Mouse (Mus musculus): Measurements from ENCODE around the gene Ip6k3. TPM values are rescaled to one million over a fixed set of nuclear protein-coding genes. Genes with fewer than 3 reads are reported as not detected.

Ip6k3 gene
- polyA plus RNA-seq, 1 experiment from 2014 or later: 0.22 TPM

DNA sequence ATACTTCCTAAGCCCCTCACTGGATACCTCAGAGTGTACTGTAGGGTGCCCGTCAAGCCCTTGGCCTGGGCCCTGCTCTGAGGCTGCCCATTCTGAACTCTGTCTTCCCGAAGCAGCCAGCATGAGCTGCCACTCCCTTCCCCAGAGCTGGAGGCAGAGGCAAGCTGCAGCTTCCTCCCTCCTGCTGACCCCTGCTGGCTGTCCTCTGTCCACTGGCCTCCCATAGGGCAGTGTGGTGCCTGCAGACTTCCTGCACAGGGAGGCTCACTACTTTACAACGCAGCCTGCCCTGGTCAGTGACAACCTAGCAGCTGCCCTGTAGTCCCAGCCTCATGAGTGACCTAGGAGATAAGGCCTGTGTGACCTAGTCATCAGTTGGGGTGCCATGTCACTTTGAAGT, 14.1 kb upstream of the Ip6k3 start:
- Histone ChIP-seq H3K4me2 (no peak overlapping the region), H3K4me1 (replicated peaks) (peaks cover 56% of the 10 kb centered on the region), H3K9me3 (replicated peaks) (no peaks in the 10 kb centered on the region; the same call in 1 of the 2 replicates), H3K36me3 (replicated peaks) (no peaks in the 10 kb centered on the region), H3K27me3 (no peaks in the 10 kb centered on the region; the same call in 1 of the 2 replicates), H3K4me3 (replicated peaks) (no peak overlapping the region), H3K27ac (replicated peaks) (no peak overlapping the region), H3K9ac (no peak overlapping the region)
- WGBS (ENCODE audit: insufficient replicate concordance): 34% methylated on average over 3 of the region's 3 CpGs
- no peak for ATAC-seq (ENCODE audit: insufficient read depth)

- WGBS (ENCODE audit: insufficient replicate concordance): 49% methylated on average over 12 of the region's 12 CpGs
- H3K27ac ChIP-seq (replicated peaks): no peak overlapping the region
- H3K27me3 ChIP-seq: no peaks in the 10 kb centered on the region; the same call in 1 of the 2 replicates
- no peaks in the 10 kb centered on the region for H3K36me3 ChIP-seq (replicated peaks)
- no peaks in the 10 kb centered on the region; the same call in 1 of the 2 replicates for H3K9me3 ChIP-seq (replicated peaks)
- H3K4me2 ChIP-seq: no peak overlapping the region
- H3K4me1 ChIP-seq (replicated peaks): peaks cover 58% of the 10 kb centered on the region
- H3K9ac ChIP-seq: no peak overlapping the region
- ATAC-seq (ENCODE audit: insufficient read depth): no peak
- H3K4me3 ChIP-seq (replicated peaks): no peak overlapping the region
Observed at GRCm38 (mm10) chr17:27179681-27180280, 12.2 kb upstream of the Ip6k3 start.

DNA sequence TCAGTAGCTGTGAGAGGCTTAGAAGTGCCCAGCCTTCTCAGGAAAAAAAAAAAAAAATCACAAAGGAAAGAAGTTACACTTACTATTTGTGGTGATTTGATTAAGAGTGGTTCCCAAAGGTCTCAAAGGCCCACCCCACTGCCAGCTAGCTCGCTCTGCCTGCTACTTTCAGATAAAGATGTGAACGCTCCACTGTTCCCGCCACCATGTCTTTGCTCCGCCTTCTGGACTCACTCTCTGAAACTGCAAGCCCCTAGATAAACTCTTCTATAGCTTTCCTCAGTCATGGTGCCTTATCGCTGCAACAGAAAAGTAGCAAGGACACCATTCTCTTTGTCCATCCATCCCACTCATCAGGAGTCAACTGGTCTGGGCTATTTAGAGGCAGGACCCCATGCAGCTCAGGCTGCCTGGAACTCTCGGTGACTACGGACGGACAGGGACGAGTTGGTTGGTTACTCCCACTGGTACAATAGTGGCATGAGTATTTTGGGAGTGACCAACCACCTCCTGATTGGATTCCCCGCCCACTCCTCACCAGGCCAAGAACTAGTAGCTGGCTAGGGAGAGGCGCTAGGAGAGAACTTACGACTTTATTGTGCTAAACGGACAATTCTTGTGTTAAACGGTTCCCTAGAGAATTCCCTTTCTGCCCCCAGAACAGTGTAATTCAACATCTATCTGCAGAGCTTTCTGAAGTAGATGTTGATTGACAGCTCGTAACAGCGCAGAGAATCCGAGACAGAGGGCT, 11.0 kb upstream of the Ip6k3 start:
- Histone ChIP-seq H3K9ac (no peak overlapping the region), H3K27me3 (no peaks in the 10 kb centered on the region; the same call in 1 of the 2 replicates), H3K4me2 (no peak overlapping the region), H3K4me3 (replicated peaks) (no peak overlapping the region), H3K9me3 (replicated peaks) (no peaks in the 10 kb centered on the region; the same call in 1 of the 2 replicates), H3K4me1 (replicated peaks) (peaks cover 57% of the 10 kb centered on the region), H3K36me3 (replicated peaks) (no peaks in the 10 kb centered on the region), H3K27ac (replicated peaks) (no peak overlapping the region)
- WGBS (ENCODE audit: insufficient replicate concordance): 73% methylated on average over 17 of the region's 17 CpGs
- peak; percentile 15; the same call in 1 of the 2 replicates for ATAC-seq (ENCODE audit: insufficient read depth)

DNA sequence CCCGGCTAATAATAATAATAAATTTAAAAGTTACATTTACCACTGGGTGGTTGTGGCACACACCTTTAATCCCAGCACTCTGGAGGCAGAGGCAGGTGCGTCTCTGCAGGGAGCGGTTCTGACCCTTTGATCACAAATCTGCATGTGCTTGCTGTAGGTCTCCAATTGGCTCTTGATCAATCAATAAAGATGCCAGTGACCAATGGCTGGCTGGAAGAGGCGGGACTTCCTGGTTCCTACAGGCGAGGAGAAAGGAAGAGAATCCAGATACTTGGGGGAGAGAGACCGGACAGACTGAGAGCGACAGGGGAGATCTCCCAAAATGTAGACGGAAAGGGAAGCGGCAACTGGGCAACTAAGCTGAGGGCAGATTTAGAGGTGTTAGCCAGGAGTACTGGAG, 10.4 kb upstream of the Ip6k3 start:
- Histone ChIP-seq H3K9ac (no peak overlapping the region), H3K27ac (replicated peaks) (no peak overlapping the region), H3K4me3 (replicated peaks) (no peak overlapping the region), H3K9me3 (replicated peaks) (no peaks in the 10 kb centered on the region; the same call in 1 of the 2 replicates), H3K4me1 (replicated peaks) (peaks cover 51% of the 10 kb centered on the region), H3K36me3 (replicated peaks) (no peaks in the 10 kb centered on the region), H3K27me3 (no peaks in the 10 kb centered on the region; the same call in 1 of the 2 replicates), H3K4me2 (no peak overlapping the region)
- no peak for ATAC-seq (ENCODE audit: insufficient read depth)
- 80% methylated on average over 9 of the region's 9 CpGs for WGBS (ENCODE audit: insufficient replicate concordance)

DNA sequence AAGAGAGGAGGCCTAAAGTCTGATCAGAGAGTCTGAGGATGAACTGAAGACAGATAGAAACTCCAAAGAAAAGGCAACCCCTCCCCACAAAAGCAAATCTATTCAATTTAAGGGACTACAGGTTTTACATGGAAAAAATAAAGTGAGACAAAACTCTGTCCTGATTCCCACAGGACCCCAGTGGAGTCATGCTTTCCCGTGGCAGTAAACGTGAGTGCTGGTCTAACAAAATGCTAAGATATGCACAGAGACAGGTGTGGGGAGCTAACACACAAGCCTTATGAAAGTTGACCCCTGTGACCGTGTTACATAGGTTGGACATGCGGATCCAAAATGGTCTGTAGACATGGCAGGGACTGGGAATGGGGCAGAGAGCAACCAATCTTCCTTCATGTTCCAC, 9.2 kb upstream of the Ip6k3 start:
- no peaks in the 10 kb centered on the region; the same call in 1 of the 2 replicates for H3K9me3 ChIP-seq (replicated peaks)
- ATAC-seq (ENCODE audit: insufficient read depth): no peak
- H3K4me1 ChIP-seq (replicated peaks): peaks cover 39% of the 10 kb centered on the region
- H3K27ac ChIP-seq (replicated peaks): no peak overlapping the region
- no peaks in the 10 kb centered on the region for H3K36me3 ChIP-seq (replicated peaks)
- WGBS (ENCODE audit: insufficient replicate concordance): 79% methylated on average over 4 of the region's 4 CpGs
- no peak overlapping the region for H3K4me2 ChIP-seq
- H3K4me3 ChIP-seq (replicated peaks): no peak overlapping the region
- no peaks in the 10 kb centered on the region; the same call in 1 of the 2 replicates for H3K27me3 ChIP-seq
- H3K9ac ChIP-seq: no peak overlapping the region

- Histone ChIP-seq H3K36me3 (replicated peaks) (no peaks in the 10 kb centered on the region), H3K4me2 (no peak overlapping the region), H3K9ac (no peak overlapping the region), H3K27ac (replicated peaks) (no peak overlapping the region), H3K27me3 (no peaks in the 10 kb centered on the region; the same call in 1 of the 2 replicates), H3K4me3 (replicated peaks) (no peak overlapping the region), H3K4me1 (replicated peaks) (peaks cover 34% of the 10 kb centered on the region), H3K9me3 (replicated peaks) (no peaks in the 10 kb centered on the region; the same call in 1 of the 2 replicates)
- ATAC-seq (ENCODE audit: insufficient read depth): no peak
- WGBS (ENCODE audit: insufficient replicate concordance): 71% methylated on average over 3 of the region's 3 CpGs
Observed at GRCm38 (mm10) chr17:27176287-27176686, 8.7 kb upstream of the Ip6k3 start.

- no peak for ATAC-seq (ENCODE audit: insufficient read depth)
- peaks cover 31% of the 10 kb centered on the region for H3K4me1 ChIP-seq (replicated peaks)
- H3K4me2 ChIP-seq: no peak overlapping the region
- H3K27me3 ChIP-seq: no peaks in the 10 kb centered on the region
- no peak overlapping the region for H3K4me3 ChIP-seq (replicated peaks)
- no peaks in the 10 kb centered on the region; the same call in 1 of the 2 replicates for H3K9me3 ChIP-seq (replicated peaks)
- H3K9ac ChIP-seq: no peak overlapping the region
- WGBS (ENCODE audit: insufficient replicate concordance): 38% methylated on average over 14 of the region's 14 CpGs
- no peak overlapping the region for H3K27ac ChIP-seq (replicated peaks)
- H3K36me3 ChIP-seq (replicated peaks): no peaks in the 10 kb centered on the region
Observed at GRCm38 (mm10) chr17:27175196-27175874, 7.7 kb upstream of the Ip6k3 start.

DNA sequence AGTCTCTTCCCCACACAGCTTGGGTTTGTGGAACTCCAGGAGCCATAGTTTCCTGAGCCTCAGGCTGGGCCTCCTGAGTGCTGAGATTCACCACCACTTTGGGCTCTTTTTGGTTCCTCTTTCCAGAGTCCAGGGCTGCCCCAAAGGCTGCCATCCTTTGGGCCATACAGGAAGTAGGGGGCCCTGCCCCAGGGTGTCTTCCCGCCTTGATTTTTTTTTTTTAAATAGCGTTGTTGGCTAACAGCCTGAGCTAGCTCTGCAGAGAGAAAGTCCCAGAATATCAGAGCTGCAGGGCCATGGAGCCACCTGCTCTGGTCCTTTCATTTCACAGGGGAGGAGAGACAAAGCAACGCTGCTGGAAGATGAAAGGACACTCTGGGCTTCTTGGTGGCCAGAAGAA, 6.1 kb upstream of the Ip6k3 start:
- Histone ChIP-seq H3K9ac (no peak overlapping the region), H3K9me3 (replicated peaks) (no peaks in the 10 kb centered on the region; the same call in 1 of the 2 replicates), H3K27ac (replicated peaks) (no peak overlapping the region), H3K4me3 (replicated peaks) (no peak overlapping the region), H3K36me3 (replicated peaks) (no peaks in the 10 kb centered on the region), H3K4me1 (replicated peaks) (peaks cover 24% of the 10 kb centered on the region), H3K4me2 (no peak overlapping the region), H3K27me3 (no peaks in the 10 kb centered on the region)
- ATAC-seq (ENCODE audit: insufficient read depth): no peak
- WGBS (ENCODE audit: insufficient replicate concordance): 21% methylated on average over 3 of the region's 3 CpGs

DNA sequence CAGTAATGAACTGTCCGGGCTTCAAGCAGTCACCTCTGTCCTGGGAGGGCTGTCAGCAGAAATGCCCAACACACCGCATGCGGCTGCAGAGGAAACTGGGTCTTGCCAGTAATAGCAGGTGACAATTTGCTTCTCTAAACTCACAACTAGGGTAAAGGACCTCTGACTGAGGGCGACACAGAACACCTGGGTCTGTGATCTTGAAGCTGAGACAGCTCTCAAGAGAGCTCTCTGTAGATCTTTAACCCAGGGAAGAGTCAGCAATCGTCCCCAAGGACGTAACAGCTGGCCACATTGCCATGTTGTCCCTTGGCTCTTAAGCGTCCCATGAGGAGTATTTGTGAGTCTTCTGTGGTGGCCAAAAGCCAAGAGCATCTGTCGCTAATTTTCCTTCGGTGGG, 4.9 kb upstream of the Ip6k3 start:
- Histone ChIP-seq H3K27ac (replicated peaks) (no peak overlapping the region), H3K36me3 (replicated peaks) (no peaks in the 10 kb centered on the region), H3K4me3 (replicated peaks) (no peak overlapping the region), H3K9ac (no peak overlapping the region), H3K4me1 (replicated peaks) (peaks cover 22% of the 10 kb centered on the region), H3K9me3 (replicated peaks) (no peaks in the 10 kb centered on the region), H3K4me2 (no peak overlapping the region), H3K27me3 (no peaks in the 10 kb centered on the region)
- no peak for ATAC-seq (ENCODE audit: insufficient read depth)
- 71% methylated on average over 9 of the region's 9 CpGs for WGBS (ENCODE audit: insufficient replicate concordance)

- H3K36me3 ChIP-seq (replicated peaks): no peaks in the 10 kb centered on the region
- H3K27me3 ChIP-seq: 0 out of 2 replicates have a peak, but pooled peaks cover 8% of the 10 kb centered on the region
- peaks cover 35% of the 10 kb centered on the region for H3K4me1 ChIP-seq (replicated peaks)
- ATAC-seq (ENCODE audit: insufficient read depth): no peak
- H3K4me2 ChIP-seq: no peak overlapping the region
- no peak overlapping the region for H3K9ac ChIP-seq
- H3K9me3 ChIP-seq (replicated peaks): no peaks in the 10 kb centered on the region
- H3K27ac ChIP-seq (replicated peaks): no peak overlapping the region
- WGBS (ENCODE audit: insufficient replicate concordance): 64% methylated on average over 5 of the region's 5 CpGs
- no peak overlapping the region for H3K4me3 ChIP-seq (replicated peaks)
Observed at GRCm38 (mm10) chr17:27171121-27171520, 3.5 kb upstream of the Ip6k3 start.
